Mouse (Mus musculus) midbrain, postnatal 0 days (tissue): Measurements from ENCODE around the gene Gmfb. TPM values are rescaled to one million over a fixed set of nuclear protein-coding genes. Genes with fewer than 3 reads are reported as not detected.

Experiments
- ATAC-seq: fragments of 200-750 bp; cut with Nextera tagmentation; 2 replicates; pipeline ENCODE4 v1.8.0; 2017; ENCODE audit warnings: moderate number of reproducible peaks, mild to moderate bottlenecking, moderate TSS enrichment, moderate library complexity; ENCODE audit not compliant: low FRiP score
- DNase-seq: peaks from one replicate; pipeline ENCODE4 v3.0.0-alpha.2; 2015; ENCODE audit warnings: low spot score
- H3K27ac ChIP-seq: fragments of 300-500 bp; sonication (generic); 2 replicates; pipeline ENCODE4 v1.5.1; 2014; ENCODE audit warnings: low read depth, mild to moderate bottlenecking, low read length, mixed read lengths
- H3K27me3 ChIP-seq: fragments of 300-500 bp; sonication (generic); 2 replicates; pipeline ENCODE4 v1.6.1; 2014; ENCODE audit warnings: low read length, control low read depth, mixed read lengths; ENCODE audit not compliant: insufficient read depth
- H3K36me3 ChIP-seq: fragments of 300-500 bp; sonication (generic); 2 replicates; pipeline ENCODE4 v1.6.1; 2014; ENCODE audit warnings: low read length, control low read depth, mixed read lengths; ENCODE audit not compliant: insufficient read depth
- H3K4me1 ChIP-seq: fragments of 300-500 bp; sonication (generic); 2 replicates; pipeline ENCODE4 v1.6.1; 2014; ENCODE audit warnings: mild to moderate bottlenecking, control low read depth, antibody characterized with exemption, low read length, mixed read lengths; ENCODE audit not compliant: insufficient read depth
- H3K4me2 ChIP-seq: fragments of 300-500 bp; sonication (generic); 2 replicates; pipeline ENCODE4 v1.6.1; 2014; ENCODE audit warnings: low read depth, mild to moderate bottlenecking, low read length, mixed read lengths; ENCODE audit not compliant: poor library complexity, severe bottlenecking
- H3K4me3 ChIP-seq: fragments of 300-500 bp; sonication (generic); 2 replicates; pipeline ENCODE4 v1.5.1; 2014; ENCODE audit warnings: low read depth, mild to moderate bottlenecking, low read length, moderate library complexity
- H3K9ac ChIP-seq: fragments of 300-500 bp; sonication (generic); replicated peaks from 2 replicates; pipeline ENCODE4 v1.6.1; 2014; ENCODE audit warnings: mild to moderate bottlenecking, low read length, moderate library complexity, mixed read lengths; ENCODE audit not compliant: poor library complexity, severe bottlenecking
- H3K9me3 ChIP-seq: fragments of 300-500 bp; sonication (generic); 2 replicates; pipeline ENCODE4 v1.6.1; 2016; ENCODE audit warnings: low read length, control low read depth
- CTCF ChIP-seq: IDR thresholded peaks from 2 replicates; pipeline ENCODE4 v1.5.1; 2016; ENCODE audit warnings: antibody characterized with exemption, mild to moderate bottlenecking
- WGBS: fragments of 180-500 bp; shearing (Covaris S2); extraction: QIAGEN DNeasy Blood & Tissue Kit; methylation state at CpG from one replicate; pipeline ENCODE4 v1.1.7; 2014; 5-methylcytosine and 5-hydroxymethylcytosine counted together
- polyA plus RNA-seq: library from polyadenylated mRNA; unstranded; fragments of >200 nt; fragmentation: Nextera tagmentation; extraction: Ambion mirVana; gene quantifications from 2 replicates; pipeline ENCODE4 v1.2.1, GENCODE M21; 2015
- total RNA-seq: library from RNA; depleted of rRNA; stranded (reverse); fragments of >200 nt; gene quantifications from 2 replicates; pipeline ENCODE4 v1.2.3, GENCODE M21; 2014

The Gmfb gene
- total and polyA plus RNA-seq, 2 experiments from 2014 or later = 128 to 151 TPM

DNA sequence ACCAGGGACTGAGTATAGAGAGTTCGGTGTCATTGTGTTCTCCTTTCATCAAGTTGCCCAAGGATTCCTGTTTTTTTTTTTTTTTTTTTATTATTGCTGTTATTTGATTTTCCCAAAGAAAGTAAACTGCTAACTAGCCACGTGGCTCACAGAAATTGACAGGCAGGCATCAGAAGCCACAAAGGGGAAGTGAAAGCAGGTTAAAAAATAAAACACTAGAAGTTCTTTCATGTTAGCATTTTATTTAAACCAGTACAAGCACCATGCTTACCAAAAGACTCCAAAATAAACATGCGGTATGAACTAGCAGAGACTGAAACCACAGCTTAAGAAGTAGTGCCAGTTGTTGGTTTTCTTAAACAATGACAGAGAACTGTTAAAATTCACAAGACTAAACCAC, 14.1 kb downstream of the Gmfb start:
- H3K27ac ChIP-seq = no peak overlapping the region
- DNase-seq (no peak), ATAC-seq (no peak)
- TF ChIP-seq CTCF = no peak
- H3K27me3 ChIP-seq = no peaks in the 10 kb centered on the region
- no peaks in the 10 kb centered on the region for H3K4me1 ChIP-seq
- no peak overlapping the region for H3K4me2 ChIP-seq
- H3K9ac ChIP-seq = no peak overlapping the region
- WGBS = 75% methylated on average over 3 of the region's 3 CpGs
- H3K4me3 ChIP-seq = no peak overlapping the region
- H3K36me3 ChIP-seq = peaks cover 22% of the 10 kb centered on the region
- no peaks in the 10 kb centered on the region for H3K9me3 ChIP-seq

DNA sequence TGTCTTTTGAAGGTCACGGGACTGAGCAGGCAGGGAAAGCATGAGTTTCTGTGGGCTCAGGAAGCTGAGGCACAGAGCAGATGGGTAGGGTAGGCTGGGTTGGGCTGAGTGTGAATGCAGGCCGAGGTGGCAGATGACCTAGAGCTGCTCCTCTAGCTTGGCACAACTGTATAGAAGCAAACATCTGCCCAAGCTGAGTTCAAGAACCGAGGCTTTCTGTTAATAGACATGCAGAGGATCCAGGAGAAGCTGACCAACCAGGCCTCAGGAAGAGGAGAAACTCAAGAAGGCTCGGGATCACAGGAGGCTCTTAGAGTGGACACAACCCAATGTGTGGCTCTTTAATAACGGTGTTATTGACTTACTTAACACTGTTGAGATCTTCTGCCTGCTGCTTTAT, 15.9 kb downstream of the Gmfb start:
- Histone ChIP-seq H3K9ac (no peak overlapping the region), H3K9me3 (no peaks in the 10 kb centered on the region), H3K36me3 (peaks cover 20% of the 10 kb centered on the region), H3K27me3 (no peaks in the 10 kb centered on the region), H3K4me2 (no peak overlapping the region), H3K27ac (no peak overlapping the region), H3K4me3 (no peak overlapping the region), H3K4me1 (no peaks in the 10 kb centered on the region)
- WGBS = 91% methylated on average over 5 of the region's 5 CpGs
- ATAC-seq = no peak
- TF ChIP-seq CTCF = no peak
- no peak for DNase-seq

DNA sequence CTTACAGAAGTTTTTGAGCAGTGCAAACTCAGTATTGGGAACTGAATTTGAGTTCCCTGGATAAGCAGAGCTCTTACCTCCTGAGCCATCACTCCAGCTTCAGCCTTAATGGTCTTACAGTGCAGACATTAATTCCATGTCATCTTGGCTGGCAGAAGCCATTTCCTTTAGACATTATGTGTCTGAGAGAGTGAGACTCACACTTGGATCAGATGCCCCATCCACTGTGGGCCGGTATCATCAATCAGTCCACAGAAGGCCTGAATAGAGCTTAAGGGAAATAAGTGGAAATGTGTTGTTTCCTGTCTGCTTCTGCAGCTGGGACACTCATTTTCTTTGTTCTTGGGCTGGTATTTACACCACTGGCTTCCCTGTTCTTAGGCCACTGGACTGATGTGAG, 18.3 kb downstream of the Gmfb start:
- Histone ChIP-seq H3K36me3 (peaks cover 8% of the 10 kb centered on the region; the same call in 1 of the 2 replicates), H3K4me3 (no peak overlapping the region), H3K9ac (no peak overlapping the region), H3K4me2 (no peak overlapping the region), H3K9me3 (no peaks in the 10 kb centered on the region), H3K27ac (no peak overlapping the region), H3K4me1 (no peaks in the 10 kb centered on the region), H3K27me3 (no peaks in the 10 kb centered on the region)
- TF ChIP-seq CTCF = no peak
- ATAC-seq (no peak), DNase-seq (no peak)
- WGBS = 94% methylated on average over 1 of the region's 1 CpGs

DNA sequence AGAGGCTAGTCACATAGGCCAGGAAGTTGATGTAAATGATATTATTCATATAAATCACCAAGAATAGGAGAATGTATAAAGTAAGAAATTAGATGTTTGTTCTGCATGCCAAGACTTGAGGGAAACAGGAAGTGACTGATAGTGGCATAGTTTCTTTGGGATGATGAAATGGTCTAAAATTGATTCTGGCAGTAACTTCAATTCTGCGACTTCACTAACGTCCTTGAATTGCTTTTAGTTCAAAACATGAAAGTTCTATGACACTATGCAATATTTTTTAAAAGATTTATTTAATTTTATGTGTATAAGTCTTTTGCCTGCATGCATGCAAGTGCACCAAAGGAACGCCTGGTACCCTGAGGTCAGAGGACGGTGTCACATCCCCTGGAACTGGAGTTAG, 18.8 kb downstream of the Gmfb start:
- H3K36me3 ChIP-seq = peaks cover 8% of the 10 kb centered on the region; the same call in 1 of the 2 replicates
- no peak overlapping the region for H3K4me2 ChIP-seq
- DNase-seq (no peak), ATAC-seq (no peak)
- H3K27me3 ChIP-seq = no peaks in the 10 kb centered on the region
- WGBS = 90% methylated on average over 4 of the region's 4 CpGs
- H3K9ac ChIP-seq = no peak overlapping the region
- no peaks in the 10 kb centered on the region for H3K9me3 ChIP-seq
- no peaks in the 10 kb centered on the region for H3K4me1 ChIP-seq
- no peak overlapping the region for H3K4me3 ChIP-seq
- TF ChIP-seq CTCF = no peak
- H3K27ac ChIP-seq = no peak overlapping the region

DNA sequence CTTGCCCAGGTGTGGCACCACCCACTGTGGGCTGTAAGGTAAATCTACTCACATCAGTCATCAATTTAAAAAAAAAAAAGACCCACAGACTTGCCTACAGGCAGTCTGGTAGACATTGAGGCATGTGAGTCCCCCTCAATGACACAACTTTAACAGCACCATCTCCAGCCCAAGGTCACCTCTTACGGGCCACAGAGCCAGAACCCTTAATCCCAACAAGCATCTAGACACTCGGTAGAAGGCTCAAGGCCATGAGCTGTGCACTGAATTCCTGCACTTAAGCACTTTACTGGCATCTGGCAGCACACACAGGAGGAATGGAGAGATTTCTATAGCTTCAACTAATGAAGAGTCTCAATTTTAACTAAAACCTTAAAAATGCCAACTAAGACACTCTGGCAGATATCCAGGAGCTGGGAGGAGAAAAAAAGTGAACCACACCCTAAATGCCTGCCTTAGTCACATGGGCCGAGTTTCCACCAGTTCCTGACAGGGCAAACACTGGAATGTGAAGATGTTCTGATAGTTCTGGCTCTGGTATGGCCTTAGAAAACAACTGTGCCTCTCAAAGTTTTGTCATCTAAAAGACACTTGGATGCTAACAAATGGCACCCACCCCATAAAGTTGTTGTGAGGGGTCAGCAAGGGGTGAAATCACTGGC, 21.2 kb downstream of the Gmfb start:
- no peak for TF ChIP-seq CTCF
- 0 out of 2 replicates have a peak, but pooled peaks cover 4% of the 10 kb centered on the region for H3K36me3 ChIP-seq
- no peak overlapping the region for H3K27ac ChIP-seq
- no peak overlapping the region for H3K9ac ChIP-seq
- no peaks in the 10 kb centered on the region for H3K27me3 ChIP-seq
- H3K9me3 ChIP-seq = no peaks in the 10 kb centered on the region
- H3K4me3 ChIP-seq = no peak overlapping the region
- no peak overlapping the region for H3K4me2 ChIP-seq
- DNase-seq (no peak), ATAC-seq (no peak)
- H3K4me1 ChIP-seq = no peaks in the 10 kb centered on the region
- 91% methylated on average over 3 of the region's 3 CpGs for WGBS

DNA sequence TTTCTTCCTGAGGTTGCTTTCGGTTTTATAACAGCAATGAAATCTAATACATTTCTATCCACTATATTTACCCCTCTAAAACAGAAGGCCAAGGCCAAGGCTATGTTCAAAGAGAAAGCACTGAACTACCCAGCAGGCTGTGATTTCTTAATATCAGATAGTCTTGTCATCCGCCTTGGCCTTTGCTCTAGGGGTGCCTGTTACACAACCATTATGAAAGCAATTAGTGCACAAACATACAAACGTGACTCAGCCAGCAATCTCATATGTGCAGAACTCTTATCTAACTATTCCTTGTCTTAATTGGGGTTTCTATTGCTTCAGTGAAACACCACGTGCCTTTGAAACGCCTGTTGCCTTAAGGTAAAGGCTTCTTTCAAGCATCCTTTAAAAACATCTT, 27.9 kb downstream of the Gmfb start:
- H3K36me3 ChIP-seq = no peaks in the 10 kb centered on the region
- no peak overlapping the region for H3K9ac ChIP-seq
- ATAC-seq = no peak
- H3K4me2 ChIP-seq = no peak overlapping the region
- no peak overlapping the region for H3K27ac ChIP-seq
- H3K4me1 ChIP-seq = no peaks in the 10 kb centered on the region
- DNase-seq = no peak
- H3K27me3 ChIP-seq = no peaks in the 10 kb centered on the region
- WGBS = 91% methylated on average over 5 of the region's 5 CpGs
- H3K9me3 ChIP-seq = no peaks in the 10 kb centered on the region
- TF ChIP-seq CTCF = no peak
- H3K4me3 ChIP-seq = no peak overlapping the region
